Mouse (Mus musculus): ENCODE results near the gene BC005624. TPM values are rescaled to one million over a fixed set of nuclear protein-coding genes. Genes with fewer than 3 reads are reported as not detected.

Gene BC005624
- polyA plus RNA-seq, 1 experiment from 2014 or later, result 32.9 TPM

DNA sequence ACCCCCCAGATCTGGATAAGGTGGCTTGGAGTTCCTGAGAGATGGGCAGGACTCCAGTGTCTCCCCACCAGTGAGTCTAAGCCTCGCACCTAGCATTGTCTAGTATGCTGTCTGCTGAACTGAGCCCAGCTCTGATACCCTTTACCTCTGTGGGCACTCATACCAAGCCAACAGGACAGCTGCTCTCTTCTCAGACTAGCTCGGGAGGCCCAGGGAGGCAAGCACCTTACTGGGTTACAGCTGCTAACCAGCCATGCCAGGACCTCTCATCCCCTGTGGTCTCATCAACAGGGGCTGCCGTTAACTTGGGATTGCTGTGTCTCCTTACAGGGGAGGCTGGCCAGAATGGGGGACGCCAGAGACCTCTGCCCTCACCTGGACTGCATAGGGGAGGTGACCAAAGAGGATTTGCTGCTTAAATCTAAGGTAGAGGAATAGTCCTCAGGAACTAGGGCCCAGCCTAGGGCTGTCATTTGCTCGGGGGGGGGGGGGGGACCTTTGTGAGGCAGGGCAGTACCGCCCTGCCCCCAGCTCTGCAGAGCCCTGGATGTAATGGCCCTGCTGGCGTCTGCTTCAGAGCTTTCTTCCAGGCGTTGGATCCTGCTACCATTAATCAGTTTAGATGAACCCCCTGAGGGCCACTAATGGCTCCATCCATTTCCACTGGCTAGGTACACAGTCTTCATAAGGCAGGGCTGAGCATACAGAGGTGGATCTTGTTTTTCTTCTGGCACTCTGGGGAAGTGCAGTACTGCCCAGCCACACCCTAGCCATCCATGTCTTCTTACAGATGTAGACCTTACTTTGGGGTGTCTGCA is 16.7 kb upstream of the BC005624 start:
- H3K9me3 ChIP-seq (ENCODE audit: control insufficient read depth, low read length), result no peaks in the 10 kb centered on the region
- H3K4me3 ChIP-seq (ENCODE audit: control insufficient read depth in 1 of 2, insufficient read depth in 1 of 2, low read depth in 1 of 2, low read length in 2 of 2), result no peak overlapping the region
- H3K27me3 ChIP-seq (ENCODE audit: control insufficient read depth, insufficient read depth, low read length), result no peaks in the 10 kb centered on the region
- peaks cover 10 to 20% of the 10 kb centered on the region in 2 experiments for H3K4me1 ChIP-seq (ENCODE audit: control insufficient read depth in 2 of 2, insufficient read depth in 2 of 2, low read length in 2 of 2)
- H3K36me3 ChIP-seq (ENCODE audit: control insufficient read depth, insufficient read depth, low read length), result peaks cover 48% of the 10 kb centered on the region
- no peak for ATAC-seq (ENCODE audit: insufficient number of reproducible peaks, insufficient read depth, low FRiP score, low read depth)
- H3K9ac ChIP-seq (ENCODE audit: low read length), result no peak overlapping the region
- 81% methylated on average over 8 of the region's 8 CpGs for WGBS
- peak overlapping the region; percentile 6; the same call in 1 of the 2 replicates for H3K4me2 ChIP-seq (ENCODE audit: low read length)
- no peak overlapping the region for H3K27ac ChIP-seq (replicated peaks in 1 of 2; ENCODE audit: control insufficient read depth in 1 of 2, insufficient read depth in 1 of 2, low read depth in 2 of 2, low read length in 2 of 2)

GRCm38 (mm10) chr2:30995432-30995996 is 13.5 kb upstream of the BC005624 start:
- ATAC-seq (ENCODE audit: insufficient number of reproducible peaks, insufficient read depth, low FRiP score, low read depth), result 0 out of 2 replicates have a peak, but pooled peaks have one; percentile 39
- Histone ChIP-seq H3K9ac (ENCODE audit: low read length) (peak overlapping the region; percentile 75), H3K4me3 (ENCODE audit: control insufficient read depth in 1 of 2, insufficient read depth in 1 of 2, low read depth in 1 of 2, low read length in 2 of 2) (peak overlapping the region; percentile 45 to 51), H3K4me1 (ENCODE audit: control insufficient read depth in 2 of 2, insufficient read depth in 2 of 2, low read length in 2 of 2) (peaks cover 10 to 20% of the 10 kb centered on the region in 2 experiments), H3K9me3 (ENCODE audit: control insufficient read depth, low read length) (no peaks in the 10 kb centered on the region), H3K27ac (replicated peaks in 1 of 2; ENCODE audit: control insufficient read depth in 1 of 2, insufficient read depth in 1 of 2, low read depth in 2 of 2, low read length in 2 of 2) (peak overlapping the region; percentile 91 to 93), H3K27me3 (ENCODE audit: control insufficient read depth, insufficient read depth, low read length) (no peaks in the 10 kb centered on the region), H3K36me3 (ENCODE audit: control insufficient read depth, insufficient read depth, low read length) (peaks cover 18% of the 10 kb centered on the region), H3K4me2 (ENCODE audit: low read length) (peak overlapping the region; percentile 72)
- WGBS, result 42% methylated on average over 11 of the region's 11 CpGs

DNA sequence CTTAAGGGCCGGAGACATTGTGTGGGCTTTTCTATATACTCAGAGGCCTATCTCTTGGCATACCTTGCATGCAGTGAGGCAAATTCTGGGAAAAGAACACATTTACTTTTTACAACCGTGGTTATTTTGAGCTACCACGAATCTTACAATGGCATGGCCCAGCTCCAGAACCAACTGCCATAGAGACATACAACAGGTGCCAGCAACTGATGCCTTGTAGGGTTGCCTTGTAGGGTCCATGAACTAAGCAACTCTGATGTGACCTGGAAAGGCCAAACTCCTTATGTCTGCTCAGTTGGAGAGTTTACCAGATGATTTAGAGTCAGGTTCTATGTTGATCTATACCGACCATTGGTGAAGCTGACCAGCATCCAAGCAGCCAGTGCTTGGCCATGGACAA is 12.9 kb upstream of the BC005624 start:
- peaks cover 10 to 20% of the 10 kb centered on the region in 2 experiments for H3K4me1 ChIP-seq (ENCODE audit: control insufficient read depth in 2 of 2, insufficient read depth in 2 of 2, low read length in 2 of 2)
- H3K27ac ChIP-seq (replicated peaks in 1 of 2; ENCODE audit: control insufficient read depth in 1 of 2, insufficient read depth in 1 of 2, low read depth in 2 of 2, low read length in 2 of 2), result peak overlapping the region; percentile 91 to 93
- H3K9ac ChIP-seq (ENCODE audit: low read length), result no peak overlapping the region
- no peaks in the 10 kb centered on the region for H3K9me3 ChIP-seq (ENCODE audit: control insufficient read depth, low read length)
- H3K4me3 ChIP-seq (ENCODE audit: control insufficient read depth in 1 of 2, insufficient read depth in 1 of 2, low read depth in 1 of 2, low read length in 2 of 2), result no peak overlapping the region
- H3K4me2 ChIP-seq (ENCODE audit: low read length), result peak overlapping the region; percentile 72; the same call in 1 of the 2 replicates
- 84% methylated on average over 4 of the region's 4 CpGs for WGBS
- no peaks in the 10 kb centered on the region for H3K27me3 ChIP-seq (ENCODE audit: control insufficient read depth, insufficient read depth, low read length)
- peaks cover 15% of the 10 kb centered on the region for H3K36me3 ChIP-seq (ENCODE audit: control insufficient read depth, insufficient read depth, low read length)
- no peak for ATAC-seq (ENCODE audit: insufficient number of reproducible peaks, insufficient read depth, low FRiP score, low read depth)

GRCm38 (mm10) chr2:30990221-30990620 is 8.2 kb upstream of the BC005624 start:
- Histone ChIP-seq H3K4me3 (ENCODE audit: control insufficient read depth in 1 of 2, insufficient read depth in 1 of 2, low read depth in 1 of 2, low read length in 2 of 2) (no peak overlapping the region), H3K27ac (replicated peaks in 1 of 2; ENCODE audit: control insufficient read depth in 1 of 2, insufficient read depth in 1 of 2, low read depth in 2 of 2, low read length in 2 of 2) (no peak overlapping the region), H3K9me3 (ENCODE audit: control insufficient read depth, low read length) (no peaks in the 10 kb centered on the region), H3K9ac (ENCODE audit: low read length) (no peak overlapping the region), H3K4me2 (ENCODE audit: low read length) (no peak overlapping the region), H3K27me3 (ENCODE audit: control insufficient read depth, insufficient read depth, low read length) (no peaks in the 10 kb centered on the region), H3K36me3 (ENCODE audit: control insufficient read depth, insufficient read depth, low read length) (0 out of 2 replicates have a peak, but pooled peaks cover 7% of the 10 kb centered on the region), H3K4me1 (ENCODE audit: control insufficient read depth in 2 of 2, insufficient read depth in 2 of 2, low read length in 2 of 2) (peaks cover 10 to 19% of the 10 kb centered on the region in 2 experiments)
- no peak for ATAC-seq (ENCODE audit: insufficient number of reproducible peaks, insufficient read depth, low FRiP score, low read depth)
- 72% methylated on average over 9 of the region's 9 CpGs for WGBS

GRCm38 (mm10) chr2:30985111-30986020 is 3.4 kb upstream of the BC005624 start:
- peaks cover 7% of the 10 kb centered on the region; the same call in 1 of the 2 replicates for H3K36me3 ChIP-seq (ENCODE audit: control insufficient read depth, insufficient read depth, low read length)
- no peaks in the 10 kb centered on the region for H3K9me3 ChIP-seq (ENCODE audit: control insufficient read depth, low read length)
- WGBS, result 30% methylated on average over 17 of the region's 17 CpGs
- H3K4me3 ChIP-seq (ENCODE audit: control insufficient read depth in 1 of 2, insufficient read depth in 1 of 2, low read depth in 1 of 2, low read length in 2 of 2), result no peak overlapping the region
- peak overlapping the region; percentile 36 for H3K4me2 ChIP-seq (ENCODE audit: low read length)
- H3K27me3 ChIP-seq (ENCODE audit: control insufficient read depth, insufficient read depth, low read length), result no peaks in the 10 kb centered on the region
- no peak overlapping the region for H3K9ac ChIP-seq (ENCODE audit: low read length)
- no peak for ATAC-seq (ENCODE audit: insufficient number of reproducible peaks, insufficient read depth, low FRiP score, low read depth)
- H3K4me1 ChIP-seq (ENCODE audit: control insufficient read depth in 2 of 2, insufficient read depth in 2 of 2, low read length in 2 of 2), result peaks cover 14 to 32% of the 10 kb centered on the region in 2 experiments; a peak in 3 of 4 replicates
- H3K27ac ChIP-seq (replicated peaks in 1 of 2; ENCODE audit: control insufficient read depth in 1 of 2, insufficient read depth in 1 of 2, low read depth in 2 of 2, low read length in 2 of 2), result 0 out of 4 replicates have a peak overlapping the region, but pooled peaks of 1 of the 2 experiments have one; percentile 2

DNA sequence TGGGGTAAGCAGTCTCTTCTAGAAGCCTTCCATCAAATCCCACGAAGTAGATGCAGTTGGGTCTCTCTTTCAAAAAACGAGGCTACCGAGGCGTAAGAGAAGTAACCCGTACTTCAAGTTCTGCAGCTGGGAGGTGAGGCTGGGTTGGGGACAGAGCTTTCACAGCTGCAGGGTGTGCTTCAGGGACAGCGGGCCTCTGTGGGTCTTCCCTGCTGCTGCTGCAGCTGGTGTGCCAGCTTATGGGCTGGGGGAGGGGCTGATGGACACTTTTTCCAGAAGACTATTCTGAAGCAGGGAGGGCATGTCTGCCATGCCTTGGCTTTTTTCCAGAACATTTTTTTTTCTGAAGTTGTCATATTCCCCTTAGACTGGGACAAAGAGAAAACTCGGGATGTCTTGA is 1.0 kb upstream of the BC005624 start:
- Histone ChIP-seq H3K4me3 (ENCODE audit: control insufficient read depth in 1 of 2, insufficient read depth in 1 of 2, low read depth in 1 of 2, low read length in 2 of 2) (peak overlapping the region; percentile 75 to 92), H3K4me2 (ENCODE audit: low read length) (peak overlapping the region; percentile 74), H3K27ac (replicated peaks in 1 of 2; ENCODE audit: control insufficient read depth in 1 of 2, insufficient read depth in 1 of 2, low read depth in 2 of 2, low read length in 2 of 2) (peak overlapping the region in 1 of 2 experiments; percentile 64; a peak in 1 of 4 replicates), H3K27me3 (ENCODE audit: control insufficient read depth, insufficient read depth, low read length) (no peaks in the 10 kb centered on the region), H3K9ac (ENCODE audit: low read length) (peak overlapping the region; percentile 76), H3K4me1 (ENCODE audit: control insufficient read depth in 2 of 2, insufficient read depth in 2 of 2, low read length in 2 of 2) (peaks cover 14 to 32% of the 10 kb centered on the region in 2 experiments; a peak in 3 of 4 replicates), H3K9me3 (ENCODE audit: control insufficient read depth, low read length) (no peaks in the 10 kb centered on the region), H3K36me3 (ENCODE audit: control insufficient read depth, insufficient read depth, low read length) (peaks cover 21% of the 10 kb centered on the region)
- whole genome bisulfite sequencing, result 47% methylated on average over 7 of the region's 7 CpGs
- ATAC-seq (ENCODE audit: insufficient number of reproducible peaks, insufficient read depth, low FRiP score, low read depth), result no peak
